Mouse (Mus musculus) kidney, adult 2 months (tissue): ENCODE measurements around the gene Ankrd23.

ENCODE experiments used
- CTCF ChIP-seq: fragments of 200-500 bp; conservative IDR thresholded peaks from 2 replicates; pipeline ENCODE4 v1.5.1; 2011; ENCODE audit warnings: low read depth, mild to moderate bottlenecking, control low read depth, low read length, moderate library complexity, mixed read lengths; ENCODE audit not compliant: insufficient read depth, insufficient read length
- POLR2A ChIP-seq: fragments of 200-500 bp; IDR thresholded peaks from one replicate; pipeline ENCODE4 v1.6.1; 2011; ENCODE audit warnings: low read depth, low read length, control low read depth

DNA sequence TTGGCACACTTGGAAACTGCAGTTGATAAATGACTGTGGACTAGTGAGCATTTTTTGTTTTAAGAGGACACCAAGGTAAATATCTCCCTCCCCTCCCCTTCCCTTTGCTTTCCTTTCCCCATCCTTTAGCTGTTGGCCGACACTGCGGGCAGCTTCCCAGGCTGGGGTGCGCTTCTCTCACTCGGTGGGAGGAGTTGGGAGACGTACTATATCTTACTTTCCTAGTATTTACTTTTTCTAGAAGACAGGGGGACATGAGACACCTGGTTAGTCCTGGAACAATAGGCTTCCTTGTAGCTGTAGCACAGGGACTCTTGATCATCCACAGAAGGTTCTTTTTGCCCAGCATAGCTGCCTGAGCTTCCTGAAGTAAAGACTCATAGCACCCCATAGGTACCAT is 12.6 kb downstream of the Ankrd23 start:
- TF ChIP-seq POLR2A (no peak), CTCF (no peak)
